Mouse (Mus musculus) neural tube, embryonic 15.5 days (tissue): Measurements from ENCODE around the gene Trpm3. TPM values are rescaled to one million over a fixed set of nuclear protein-coding genes. Genes with fewer than 3 reads are reported as not detected.
A peak's percentile ranks its signal among the peaks of the same experiment; 100 is the strongest.

ENCODE experiments used
- ATAC-seq: fragments of 200-750 bp; cut with Nextera tagmentation; 2 replicates; pipeline ENCODE4 v1.8.0; 2017; ENCODE audit warnings: mild to moderate bottlenecking, moderate TSS enrichment, moderate library complexity; ENCODE audit not compliant: low FRiP score
- H3K27ac ChIP-seq: fragments of 300-500 bp; sonication (generic); replicated peaks from 2 replicates; pipeline ENCODE4 v1.5.1; 2015; ENCODE audit warnings: mild to moderate bottlenecking, inconsistent platforms
- H3K27me3 ChIP-seq: fragments of 300-500 bp; sonication (generic); replicated peaks from 2 replicates; pipeline ENCODE4 v1.6.1; 2015; ENCODE audit warnings: inconsistent platforms
- H3K36me3 ChIP-seq: fragments of 300-500 bp; sonication (generic); 2 replicates; pipeline ENCODE4 v1.6.1; 2015; ENCODE audit warnings: inconsistent platforms
- H3K4me1 ChIP-seq: fragments of 300-500 bp; sonication (generic); 2 replicates; pipeline ENCODE4 v1.6.1; 2015; ENCODE audit warnings: inconsistent platforms
- H3K4me2 ChIP-seq: fragments of 300-500 bp; sonication (generic); 2 replicates; pipeline ENCODE4 v1.6.1; 2015; ENCODE audit warnings: inconsistent platforms, mild to moderate bottlenecking, moderate library complexity
- H3K4me3 ChIP-seq: fragments of 300-500 bp; sonication (generic); replicated peaks from 2 replicates; pipeline ENCODE4 v1.5.1; 2015; ENCODE audit warnings: mild to moderate bottlenecking, inconsistent platforms
- H3K9ac ChIP-seq: fragments of 300-500 bp; sonication (generic); replicated peaks from 2 replicates; pipeline ENCODE4 v1.6.1; 2015; ENCODE audit warnings: mild to moderate bottlenecking, inconsistent platforms
- H3K9me3 ChIP-seq: fragments of 300-500 bp; sonication (generic); replicated peaks from 2 replicates; pipeline ENCODE4 v1.6.1; 2016; ENCODE audit warnings: inconsistent platforms
- WGBS: fragments of 180-500 bp; shearing (Covaris S2); methylation state at CpG from one replicate; pipeline ENCODE4 v1.1.7; 2015; ENCODE audit warnings: mixed read lengths; 5-methylcytosine and 5-hydroxymethylcytosine counted together
- polyA plus RNA-seq: library from polyadenylated mRNA; unstranded; fragments of >200 nt; fragmentation: Nextera tagmentation; extraction: Ambion mirVana; gene quantifications from 2 replicates; pipeline ENCODE4 v1.2.1, GENCODE M21; 2015

Gene Trpm3
- polyA plus RNA-seq, 1 experiment from 2014 or later: 18.8 TPM

DNA sequence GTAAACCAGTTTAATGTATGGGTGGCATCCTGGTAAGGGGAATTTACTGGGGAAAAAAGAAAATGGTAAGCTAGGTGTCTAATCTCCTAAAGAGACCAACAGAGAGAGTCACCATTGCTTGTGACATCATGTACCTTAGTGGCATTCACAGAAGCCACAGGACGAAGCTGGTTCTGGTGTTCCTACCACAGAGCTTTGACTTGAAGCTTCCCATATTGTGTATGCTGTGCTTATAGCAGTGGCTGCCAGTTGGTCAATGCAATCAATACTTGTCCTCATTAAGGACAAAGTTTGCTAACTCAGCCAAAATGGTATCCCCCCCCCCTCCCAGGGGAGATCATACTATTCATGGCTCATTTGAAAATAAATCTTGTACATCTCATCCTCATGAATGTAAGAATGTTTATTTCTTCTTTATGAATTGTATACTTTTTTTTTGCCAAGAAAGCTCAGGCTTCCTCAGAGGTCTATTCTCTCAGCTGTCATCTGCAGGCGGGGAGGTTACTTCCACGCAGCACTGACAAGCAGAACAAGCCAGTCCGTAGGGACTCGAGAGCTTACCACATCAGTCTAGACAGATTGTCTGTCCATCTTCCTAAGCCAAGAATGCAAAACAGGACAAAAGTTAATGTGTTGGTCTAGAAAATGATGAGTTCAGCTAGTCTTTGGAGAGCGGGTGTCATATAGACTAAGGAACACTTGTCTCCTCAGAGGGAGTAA, 404.3 kb downstream of the Trpm3 start:
- no peak overlapping the region for H3K27ac ChIP-seq
- 92% methylated on average over 6 of the region's 6 CpGs for WGBS

DNA sequence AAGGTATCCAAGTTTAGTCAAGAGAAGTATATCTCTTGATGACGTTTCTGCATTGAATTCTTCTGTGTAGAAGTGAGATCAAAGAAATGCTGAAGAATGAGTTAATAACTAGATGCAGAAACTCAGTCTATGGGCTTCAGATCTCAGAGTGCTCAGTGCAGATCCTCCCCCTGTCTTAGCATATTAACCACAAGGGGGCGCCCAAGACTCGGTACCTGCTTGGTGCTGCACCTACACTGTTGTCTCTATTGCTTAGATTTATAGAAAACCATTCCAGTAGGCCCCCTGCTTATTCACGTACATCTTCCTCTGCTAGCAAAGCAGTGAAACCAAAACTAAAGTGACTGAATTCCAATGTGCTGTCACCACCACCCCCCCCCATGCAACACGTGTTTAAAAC, 413.3 kb downstream of the Trpm3 start:
- Histone ChIP-seq H3K4me1 (peaks cover 16% of the 10 kb centered on the region), H3K4me2 (no peak overlapping the region), H3K27me3 (no peaks in the 10 kb centered on the region), H3K9ac (no peak overlapping the region), H3K4me3 (no peak overlapping the region), H3K9me3 (no peaks in the 10 kb centered on the region), H3K27ac (no peak overlapping the region), H3K36me3 (no peaks in the 10 kb centered on the region)
- 31% methylated on average over 5 of the region's 5 CpGs for WGBS
- no peak for ATAC-seq

More for the DNA sequence above, 404.3 kb downstream of the Trpm3 start:
- no peak overlapping the region for H3K4me2 ChIP-seq
- no peaks in the 10 kb centered on the region for H3K4me1 ChIP-seq
- H3K4me3 ChIP-seq: no peak overlapping the region
- H3K9ac ChIP-seq: no peak overlapping the region
- no peak for ATAC-seq
- H3K9me3 ChIP-seq: no peaks in the 10 kb centered on the region
- H3K36me3 ChIP-seq: no peaks in the 10 kb centered on the region
- H3K27me3 ChIP-seq: no peaks in the 10 kb centered on the region

DNA sequence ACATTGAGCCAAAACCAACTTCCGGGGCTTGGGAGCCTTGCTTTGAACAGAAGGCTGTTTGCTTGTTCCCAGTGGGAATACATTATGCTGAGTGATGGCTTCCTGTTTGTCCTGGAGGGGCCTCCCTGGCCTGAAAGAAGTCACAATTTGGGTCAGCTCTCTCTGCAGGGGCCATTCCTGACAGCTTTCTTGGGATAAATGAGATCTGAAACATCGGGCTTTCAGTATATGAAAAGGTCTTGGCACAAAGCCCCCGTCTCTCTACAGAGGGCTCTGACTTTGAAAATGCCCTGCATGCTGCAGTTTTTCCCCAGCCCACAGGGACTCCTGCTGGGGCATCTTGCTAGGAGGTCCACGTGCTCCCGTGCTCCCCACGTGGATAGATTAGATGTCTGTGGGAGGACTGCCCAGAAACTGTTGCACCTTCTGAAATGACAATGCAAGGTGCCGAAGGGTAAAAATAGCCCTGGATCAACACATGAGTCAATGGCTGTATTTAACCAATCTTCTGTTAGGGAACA, 415.6 kb downstream of the Trpm3 start:
- Histone ChIP-seq H3K36me3 (no peaks in the 10 kb centered on the region), H3K4me2 (peak overlapping the region; percentile 34), H3K9me3 (no peaks in the 10 kb centered on the region), H3K9ac (no peak overlapping the region), H3K27ac (no peak overlapping the region), H3K27me3 (no peaks in the 10 kb centered on the region), H3K4me3 (no peak overlapping the region), H3K4me1 (peaks cover 16% of the 10 kb centered on the region)
- WGBS: 5% methylated on average over 7 of the region's 7 CpGs
- ATAC-seq: peak; percentile 57; the same call in 1 of the 2 replicates

DNA sequence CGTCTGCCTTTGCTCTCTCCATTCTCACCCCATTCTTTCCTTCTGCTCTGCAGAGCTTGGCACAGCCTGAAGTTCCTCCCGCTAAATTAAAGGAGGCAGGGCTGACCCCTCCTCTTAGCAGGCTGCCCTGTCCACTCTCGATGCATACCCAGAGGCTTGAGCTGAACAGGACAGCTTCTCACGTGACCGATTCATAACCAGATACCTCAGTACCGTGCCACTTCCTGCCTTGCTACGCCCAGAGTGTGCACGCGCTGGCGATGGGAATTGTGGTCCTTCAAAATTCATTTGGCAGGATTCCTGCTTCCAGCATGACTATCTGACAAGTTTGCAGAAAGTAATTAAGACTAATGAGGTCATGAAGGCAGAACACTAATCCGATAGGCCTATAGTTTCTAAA, 433.6 kb downstream of the Trpm3 start:
- no peak overlapping the region for H3K4me3 ChIP-seq
- WGBS: 80% methylated on average over 11 of the region's 11 CpGs
- H3K36me3 ChIP-seq: no peaks in the 10 kb centered on the region
- no peaks in the 10 kb centered on the region for H3K4me1 ChIP-seq
- H3K9ac ChIP-seq: no peak overlapping the region
- no peak overlapping the region for H3K27ac ChIP-seq
- H3K4me2 ChIP-seq: no peak overlapping the region
- no peak for ATAC-seq
- no peaks in the 10 kb centered on the region for H3K9me3 ChIP-seq
- no peaks in the 10 kb centered on the region for H3K27me3 ChIP-seq

DNA sequence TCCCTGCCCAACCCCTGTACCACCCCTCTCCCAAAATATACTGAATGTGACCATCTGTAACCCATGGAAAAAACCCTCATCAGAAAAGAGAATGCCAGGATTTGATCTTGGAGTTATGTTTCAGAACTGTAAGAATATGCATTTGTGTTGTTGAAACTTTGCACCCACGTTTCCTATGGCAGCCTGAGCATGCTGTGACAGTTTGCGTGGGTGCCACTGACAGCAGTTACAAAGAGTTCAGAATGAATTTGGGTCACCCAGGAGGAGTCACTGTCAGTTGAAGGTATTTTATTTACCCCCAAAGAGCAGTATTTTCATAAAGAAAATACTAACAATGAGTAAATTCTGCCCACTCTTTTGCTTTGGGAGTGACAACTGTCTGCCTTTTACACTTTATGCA, 434.0 kb downstream of the Trpm3 start:
- Histone ChIP-seq H3K4me3 (no peak overlapping the region), H3K27ac (no peak overlapping the region), H3K27me3 (no peaks in the 10 kb centered on the region), H3K9me3 (no peaks in the 10 kb centered on the region), H3K36me3 (no peaks in the 10 kb centered on the region), H3K4me1 (no peaks in the 10 kb centered on the region), H3K9ac (no peak overlapping the region), H3K4me2 (no peak overlapping the region)
- 87% methylated on average over 2 of the region's 2 CpGs for WGBS
- ATAC-seq: no peak

DNA sequence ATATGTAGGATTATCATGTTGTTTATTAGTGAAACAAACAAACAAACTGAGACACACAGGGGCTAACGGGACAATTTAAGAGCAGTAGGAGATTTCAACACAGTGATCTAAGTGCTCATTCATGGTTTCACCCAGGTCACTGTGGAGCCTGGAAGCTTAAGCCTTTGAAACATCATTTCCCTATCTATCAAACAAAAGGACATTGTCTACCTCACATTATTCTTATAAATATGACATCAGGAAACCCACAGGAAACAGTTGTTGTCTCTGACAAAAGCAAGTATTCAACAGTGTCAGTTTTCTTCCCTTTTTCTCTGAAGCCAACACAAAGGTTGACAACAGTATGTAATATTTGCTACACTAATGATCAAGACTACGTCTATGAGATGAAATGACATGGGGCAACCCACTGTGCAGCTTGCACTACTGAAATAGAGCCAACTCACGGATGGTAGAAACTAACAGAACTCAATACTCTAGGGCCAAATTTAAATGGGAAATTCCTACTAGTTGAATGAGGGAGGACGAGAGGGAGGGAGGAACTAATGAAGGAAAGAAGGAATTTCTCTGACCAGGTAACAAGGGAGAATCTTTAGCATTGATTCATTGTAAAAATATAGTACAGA, 443.4 kb downstream of the Trpm3 start:
- H3K9ac ChIP-seq: no peak overlapping the region
- H3K4me3 ChIP-seq: no peak overlapping the region
- ATAC-seq: no peak
- 72% methylated on average over 4 of the region's 4 CpGs for WGBS
- no peaks in the 10 kb centered on the region for H3K4me1 ChIP-seq
- no peak overlapping the region for H3K27ac ChIP-seq
- no peaks in the 10 kb centered on the region for H3K36me3 ChIP-seq
- H3K4me2 ChIP-seq: no peak overlapping the region
- H3K27me3 ChIP-seq: no peaks in the 10 kb centered on the region
- H3K9me3 ChIP-seq: no peaks in the 10 kb centered on the region

DNA sequence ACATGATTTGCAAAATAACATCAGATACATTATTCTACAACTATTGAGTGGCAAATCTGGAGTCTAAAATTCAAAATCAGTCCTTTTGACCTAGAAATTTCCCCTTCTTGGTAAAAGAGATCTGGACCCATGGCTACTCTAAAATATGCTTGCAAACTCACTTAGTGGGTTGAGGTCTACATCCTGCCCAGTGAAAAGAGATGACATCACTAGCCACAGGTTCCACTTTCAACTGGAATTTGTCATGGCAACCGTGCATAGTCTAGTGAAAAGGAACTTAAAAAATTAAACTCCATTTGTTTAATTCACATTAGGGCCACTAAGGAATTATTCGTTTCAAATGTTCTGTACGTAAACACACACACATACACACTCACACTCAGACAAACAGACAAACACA, 455.6 kb downstream of the Trpm3 start:
- Histone ChIP-seq H3K4me2 (no peak overlapping the region), H3K4me1 (no peaks in the 10 kb centered on the region), H3K36me3 (no peaks in the 10 kb centered on the region), H3K4me3 (no peak overlapping the region), H3K27me3 (no peaks in the 10 kb centered on the region), H3K9me3 (no peaks in the 10 kb centered on the region), H3K9ac (no peak overlapping the region), H3K27ac (no peak overlapping the region)
- ATAC-seq: no peak
- WGBS: 84% methylated on average over 3 of the region's 3 CpGs

DNA sequence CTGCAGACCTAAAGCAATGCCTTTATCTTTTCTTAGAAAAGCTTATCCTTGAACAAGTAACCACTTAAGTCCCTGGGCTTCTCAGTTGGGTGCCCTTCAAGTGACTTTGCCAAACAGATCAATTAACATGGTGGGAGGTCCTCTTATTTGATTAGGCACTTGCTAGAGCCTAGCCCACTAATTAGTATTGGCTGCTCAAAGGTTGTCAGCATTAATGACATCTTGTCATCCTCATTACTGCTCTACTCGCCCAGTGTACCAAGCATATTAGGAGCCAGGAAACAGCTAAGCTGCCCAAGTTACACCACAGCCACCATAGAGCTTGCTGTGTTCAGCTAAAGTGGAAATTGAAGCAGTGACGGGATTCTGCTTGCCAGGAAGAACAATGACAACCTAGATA, 456.4 kb downstream of the Trpm3 start:
- H3K9ac ChIP-seq: no peak overlapping the region
- H3K36me3 ChIP-seq: no peaks in the 10 kb centered on the region
- no peaks in the 10 kb centered on the region for H3K27me3 ChIP-seq
- ATAC-seq: no peak
- 59% methylated on average over 2 of the region's 2 CpGs for WGBS
- H3K27ac ChIP-seq: no peak overlapping the region
- H3K9me3 ChIP-seq: no peaks in the 10 kb centered on the region
- no peak overlapping the region for H3K4me3 ChIP-seq
- no peak overlapping the region for H3K4me2 ChIP-seq
- H3K4me1 ChIP-seq: no peaks in the 10 kb centered on the region

DNA sequence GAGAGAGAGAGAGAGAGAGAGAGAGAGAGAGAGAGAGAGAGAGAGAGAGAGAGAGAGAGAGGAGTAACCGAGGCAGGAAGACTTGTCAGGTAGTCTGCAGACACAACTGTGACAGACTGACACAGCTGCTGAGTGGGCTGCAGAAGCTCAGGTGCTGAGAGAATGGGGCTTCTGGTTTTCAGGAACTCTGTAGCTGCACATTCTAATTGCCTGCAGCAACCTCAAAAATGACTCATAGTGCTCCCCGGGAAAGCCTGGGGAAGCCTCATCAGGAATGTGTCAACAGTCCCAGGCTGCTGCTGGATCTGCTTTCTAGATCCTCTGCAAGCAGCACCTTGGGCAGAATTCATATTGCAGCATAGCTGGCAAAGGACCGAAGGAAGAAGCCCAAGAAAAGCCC, 457.9 kb downstream of the Trpm3 start:
- H3K9me3 ChIP-seq: no peaks in the 10 kb centered on the region
- H3K27ac ChIP-seq: no peak overlapping the region
- no peak overlapping the region for H3K4me2 ChIP-seq
- no peak overlapping the region for H3K4me3 ChIP-seq
- H3K27me3 ChIP-seq: no peaks in the 10 kb centered on the region
- no peaks in the 10 kb centered on the region for H3K4me1 ChIP-seq
- no peak overlapping the region for H3K9ac ChIP-seq
- no peak for ATAC-seq
- H3K36me3 ChIP-seq: no peaks in the 10 kb centered on the region
- 78% methylated on average over 3 of the region's 3 CpGs for WGBS

DNA sequence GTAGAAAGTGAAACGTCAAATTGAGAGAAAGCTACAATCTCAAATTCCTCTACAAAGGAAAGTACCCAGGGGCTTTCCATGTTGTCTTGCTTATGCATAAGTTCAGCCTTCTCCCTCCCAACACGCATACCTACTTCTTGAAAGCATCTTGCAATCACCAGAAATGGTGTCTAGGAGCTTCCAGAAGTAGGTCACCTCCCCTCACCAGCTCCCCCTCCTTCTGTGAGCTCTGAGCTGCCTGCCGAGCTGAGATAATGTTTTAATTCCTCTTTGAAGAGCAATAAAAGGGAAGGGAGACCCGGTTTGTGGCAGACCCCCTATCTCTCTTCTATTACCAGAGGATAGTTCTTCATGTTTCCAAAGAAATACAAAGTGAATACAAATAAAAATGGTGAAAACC, 465.5 kb downstream of the Trpm3 start:
- 24% methylated on average over 4 of the region's 4 CpGs for WGBS
- ATAC-seq: no peak
- Histone ChIP-seq H3K4me2 (no peak overlapping the region), H3K9me3 (no peaks in the 10 kb centered on the region), H3K36me3 (no peaks in the 10 kb centered on the region), H3K4me3 (no peak overlapping the region), H3K9ac (no peak overlapping the region), H3K4me1 (peaks cover 7% of the 10 kb centered on the region; the same call in 1 of the 2 replicates), H3K27ac (no peak overlapping the region), H3K27me3 (no peaks in the 10 kb centered on the region)

DNA sequence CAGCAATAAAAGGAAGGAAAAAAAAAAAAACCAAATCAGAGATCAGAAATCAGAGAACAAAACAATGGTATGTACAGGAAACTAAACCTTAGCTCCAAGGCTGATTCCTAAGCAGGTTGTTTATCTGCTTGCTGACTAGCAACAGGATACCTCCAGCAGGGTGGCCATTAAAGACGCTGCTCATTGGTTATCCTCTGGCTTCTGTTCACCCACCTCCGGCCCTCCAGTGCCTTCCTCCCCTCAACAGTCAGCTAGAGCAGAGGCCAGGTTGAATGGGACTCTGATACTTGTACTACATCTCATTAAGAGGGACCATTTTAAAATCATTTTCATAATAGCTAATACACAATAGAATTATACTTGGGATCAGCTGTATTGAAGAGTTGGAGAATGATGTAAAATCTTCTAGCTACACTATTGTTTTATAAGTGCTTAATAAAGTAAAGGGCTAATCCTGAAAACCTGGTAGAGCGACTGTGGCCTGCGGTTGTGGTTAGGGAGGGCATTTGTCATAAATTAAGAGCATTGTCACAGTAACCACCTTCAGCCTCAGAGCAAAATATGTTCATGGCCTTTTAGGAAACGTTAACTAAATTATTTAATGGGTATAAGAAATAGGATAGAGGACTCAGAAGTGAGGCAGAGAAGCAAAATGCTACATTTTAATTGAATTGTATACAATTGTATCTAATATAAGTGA, 469.3 kb downstream of the Trpm3 start:
- WGBS: 70% methylated on average over 5 of the region's 5 CpGs
- H3K27ac ChIP-seq: no peak overlapping the region
- H3K4me3 ChIP-seq: no peak overlapping the region
- peaks cover 7% of the 10 kb centered on the region; the same call in 1 of the 2 replicates for H3K4me1 ChIP-seq
- no peaks in the 10 kb centered on the region for H3K9me3 ChIP-seq
- ATAC-seq: no peak
- no peaks in the 10 kb centered on the region for H3K36me3 ChIP-seq
- no peak overlapping the region for H3K4me2 ChIP-seq
- no peaks in the 10 kb centered on the region for H3K27me3 ChIP-seq
- no peak overlapping the region for H3K9ac ChIP-seq

DNA sequence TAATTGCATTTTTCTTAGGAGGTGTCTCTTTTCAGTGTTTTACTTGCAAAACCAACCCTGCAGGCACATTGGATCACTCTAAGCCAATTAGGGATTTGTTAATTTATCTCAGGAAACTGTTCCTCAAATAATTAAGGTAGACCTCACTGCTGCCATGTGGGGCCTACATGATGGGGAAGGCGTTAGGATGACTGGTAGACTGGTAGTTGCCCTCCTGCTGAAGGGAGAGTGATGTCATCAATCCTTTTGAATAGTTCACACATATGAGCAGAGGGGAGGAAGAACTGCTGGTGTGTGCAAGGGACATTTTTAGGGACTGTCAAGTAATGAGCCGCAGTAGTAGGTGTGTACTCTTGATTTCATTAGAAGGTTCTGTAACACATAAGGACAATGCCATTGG, 472.8 kb downstream of the Trpm3 start:
- Histone ChIP-seq H3K36me3 (no peaks in the 10 kb centered on the region), H3K4me1 (no peaks in the 10 kb centered on the region), H3K4me2 (no peak overlapping the region), H3K9ac (no peak overlapping the region), H3K4me3 (no peak overlapping the region), H3K27me3 (no peaks in the 10 kb centered on the region), H3K27ac (no peak overlapping the region), H3K9me3 (no peaks in the 10 kb centered on the region)
- 79% methylated on average over 2 of the region's 2 CpGs for WGBS
- ATAC-seq: no peak
